Mouse (Mus musculus): ENCODE measurements around the gene Olfr1076.

DNA sequence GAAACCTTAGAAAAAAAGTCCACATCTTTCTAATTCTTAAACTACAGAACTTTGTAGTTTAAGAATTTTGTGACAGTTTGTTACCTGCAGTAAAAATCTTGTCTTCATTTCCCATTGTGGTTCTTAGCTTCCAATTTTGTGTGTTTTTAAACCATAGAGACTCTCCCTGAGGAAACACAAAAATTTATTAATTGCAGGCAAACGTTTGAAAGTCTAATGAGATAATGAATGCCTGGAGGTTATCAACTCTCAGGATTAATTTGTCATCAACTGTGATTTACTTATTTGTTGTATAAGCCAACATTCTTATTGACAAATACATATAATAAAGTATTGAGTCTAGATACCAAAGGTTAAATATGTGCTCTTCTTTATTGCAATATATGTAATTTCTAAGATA, 21.0 kb upstream of the Olfr1076 start, which contains the start of gene Olfr228:
- no peak for TF ChIP-seq CTCF (IDR thresholded peaks at IDR 0.05)
- no peak for TF ChIP-seq EP300 (IDR thresholded peaks at IDR 0.05)

Data from lung, postnatal 0 days (tissue).